Mouse (Mus musculus) telencephalon, adult 2 months (tissue): ENCODE data around the gene Ttc6.

Experiments
- DNase-seq: peaks from one replicate; pipeline ENCODE4 v3.0.0-alpha.2; 2011; ENCODE audit warnings: low read depth, low spot score

The Ttc6 gene

GRCm38 (mm10) chr12:57545371-57546241 is 18.3 kb upstream of the Ttc6 start:
- no peak for DNase-seq

- DNase-seq = no peak
Measured at GRCm38 (mm10) chr12:57546415-57547201, 17.3 kb upstream of the Ttc6 start, which contains the start of gene Foxa1. TSS of gene Foxa1 (minus strand) at chr12:57546916.

- no peak for DNase-seq
Measured at GRCm38 (mm10) chr12:57547890-57548289, 16.0 kb upstream of the Ttc6 start.

GRCm38 (mm10) chr12:57548352-57548980 is 15.4 kb upstream of the Ttc6 start:
- DNase-seq = no peak

DNA sequence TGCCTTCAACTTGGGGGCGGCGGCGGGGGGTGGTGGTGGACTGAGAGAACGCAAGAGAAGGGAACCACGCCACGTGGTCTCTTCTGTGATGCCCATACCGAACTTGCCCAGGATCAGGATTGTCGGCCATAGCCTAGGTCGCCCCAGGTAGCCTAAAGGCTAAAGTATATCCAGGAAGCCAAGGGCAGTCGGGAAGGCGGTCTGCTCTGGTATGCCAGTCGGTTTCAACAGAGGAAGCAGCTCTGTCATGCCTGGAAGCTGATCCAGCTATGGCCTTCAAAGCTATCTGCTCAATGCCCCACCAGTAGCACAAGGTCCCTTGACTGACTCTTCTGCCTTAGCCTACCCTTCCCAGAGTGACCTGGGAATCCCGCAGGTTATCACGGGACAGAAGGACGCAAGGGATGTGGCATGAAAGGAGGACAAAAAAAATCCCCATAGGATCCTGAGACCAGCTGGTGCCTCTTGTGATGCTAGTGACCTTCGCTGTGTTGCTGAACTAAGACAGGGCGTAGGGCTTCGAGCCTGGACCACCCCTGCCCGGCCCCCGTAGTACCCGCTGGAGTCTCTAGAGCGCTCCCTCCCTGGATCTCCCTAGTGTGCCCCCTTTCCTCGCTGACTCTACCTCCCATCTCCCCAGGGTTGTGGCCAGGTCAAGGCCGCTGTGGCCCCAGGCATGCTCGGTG is 14.8 kb upstream of the Ttc6 start:
- DNase-seq = no peak

GRCm38 (mm10) chr12:57549667-57550160 is 14.2 kb upstream of the Ttc6 start:
- no peak for DNase-seq

DNA sequence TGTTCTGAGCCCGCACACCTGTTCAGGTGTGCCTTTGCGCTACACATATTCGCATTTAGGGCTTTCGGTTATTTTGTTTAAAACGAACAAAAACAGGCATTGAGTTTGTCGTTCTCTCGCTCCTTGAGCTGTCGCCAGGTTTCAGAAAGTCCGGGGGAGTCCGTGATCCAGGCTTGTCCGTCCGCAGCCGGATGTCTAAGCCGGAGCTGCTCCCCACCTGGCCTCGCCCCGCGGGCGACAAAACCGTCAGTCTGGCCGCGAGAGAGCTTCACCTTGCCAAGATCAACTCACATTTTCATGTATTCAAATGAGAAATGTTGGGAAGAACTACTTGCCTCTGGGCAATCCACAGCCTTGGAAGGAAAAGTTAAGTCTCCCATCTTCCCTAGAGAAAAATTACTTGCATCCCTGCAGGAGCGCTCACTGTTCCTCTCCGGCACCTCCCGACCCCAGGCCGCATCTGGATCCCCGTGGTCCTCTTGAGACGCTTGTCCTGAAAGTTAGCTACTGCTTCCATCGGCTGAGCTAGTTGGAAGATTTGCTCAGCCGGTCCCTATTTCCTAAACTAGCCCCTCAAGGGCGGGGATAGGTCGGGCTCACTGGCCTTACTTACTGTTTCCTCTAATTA is 13.6 kb upstream of the Ttc6 start:
- no peak for DNase-seq

- DNase-seq = no peak
Measured at GRCm38 (mm10) chr12:57550881-57551280, 13.0 kb upstream of the Ttc6 start.

GRCm38 (mm10) chr12:57552286-57552685 is 11.6 kb upstream of the Ttc6 start:
- no peak for DNase-seq

- no peak for DNase-seq
Measured at GRCm38 (mm10) chr12:57554091-57554490, 9.8 kb upstream of the Ttc6 start.

GRCm38 (mm10) chr12:57571773-57572172 is 7.9 kb downstream of the Ttc6 start:
- no peak for DNase-seq

- DNase-seq = no peak
Measured at GRCm38 (mm10) chr12:57572415-57572814, 8.5 kb downstream of the Ttc6 start.

DNA sequence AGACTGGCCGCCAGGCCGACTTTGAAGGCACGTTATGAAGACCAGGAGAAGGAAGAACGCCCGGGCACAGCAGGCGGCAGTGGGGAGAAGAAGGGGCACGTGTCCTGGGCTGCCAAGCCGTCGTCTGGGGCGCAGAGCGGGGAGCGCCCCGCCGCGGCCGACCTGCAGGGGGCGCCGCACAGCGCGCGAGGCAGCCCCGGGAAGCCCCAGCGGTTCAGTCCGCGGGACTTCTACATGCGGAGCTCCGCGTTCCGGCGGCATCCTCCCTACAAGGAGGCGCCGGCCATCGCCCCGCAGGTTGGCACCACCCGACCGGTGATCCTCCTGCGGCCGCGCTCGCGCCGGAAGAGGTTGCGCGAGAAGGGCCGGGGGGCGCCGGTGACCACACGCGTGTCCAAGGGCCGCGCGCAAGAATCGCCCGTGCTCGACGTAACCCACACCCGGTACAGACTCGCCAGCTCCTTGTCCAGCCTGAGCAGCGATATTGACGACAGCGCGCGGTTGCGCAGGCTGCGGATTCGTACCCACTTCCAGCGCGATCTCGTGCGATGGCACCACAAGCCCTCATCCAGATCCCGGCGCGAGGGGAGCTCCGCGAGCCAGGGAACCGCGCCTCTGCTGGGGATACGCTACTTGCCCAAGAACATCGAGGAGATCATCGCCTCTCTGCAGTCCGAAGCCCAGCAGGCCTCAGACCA is 12.2 kb downstream of the Ttc6 start:
- DNase-seq = no peak

- no peak for DNase-seq
Measured at GRCm38 (mm10) chr12:57607624-57608023, 43.7 kb downstream of the Ttc6 start.

DNA sequence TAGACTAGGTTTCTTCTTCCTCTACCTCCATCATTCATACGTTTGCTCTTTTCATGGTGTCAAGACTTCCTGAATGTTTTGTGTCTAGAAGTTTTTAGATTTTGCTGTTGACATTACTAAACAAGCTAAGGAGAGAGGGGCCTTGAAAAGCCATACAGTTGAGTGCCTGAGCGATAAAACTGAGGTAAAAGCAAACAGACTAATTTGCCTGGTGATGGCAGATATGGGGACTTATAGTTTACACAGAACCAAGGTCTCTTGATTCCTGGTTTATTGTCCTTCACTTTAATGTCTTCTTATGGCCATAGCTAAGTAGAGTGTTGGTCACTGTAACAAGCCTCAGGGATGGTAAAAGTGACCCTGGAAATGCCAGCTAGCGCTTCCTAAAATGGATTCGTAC is 51.2 kb downstream of the Ttc6 start:
- DNase-seq = no peak

- DNase-seq = no peak
Measured at GRCm38 (mm10) chr12:57622030-57622429, 58.1 kb downstream of the Ttc6 start.

DNA sequence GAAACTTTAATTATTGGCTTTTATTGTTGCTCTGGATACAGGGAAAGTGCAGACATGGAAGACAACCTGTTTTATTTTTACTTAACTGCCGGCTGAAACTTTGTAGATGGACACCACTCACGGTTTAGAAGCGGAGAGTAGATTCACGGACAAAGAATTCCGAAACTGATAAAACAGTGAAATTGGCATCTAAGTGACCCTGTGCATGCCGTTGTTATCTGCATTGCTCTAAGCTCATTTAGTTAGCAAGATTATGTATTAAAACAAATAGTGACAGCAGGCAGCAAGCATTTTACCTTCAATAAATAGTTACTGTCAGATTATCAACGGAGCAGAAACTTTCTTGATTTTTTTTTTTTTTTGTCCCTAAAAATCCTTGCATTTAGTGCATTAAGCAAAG is 59.4 kb downstream of the Ttc6 start:
- no peak for DNase-seq

DNA sequence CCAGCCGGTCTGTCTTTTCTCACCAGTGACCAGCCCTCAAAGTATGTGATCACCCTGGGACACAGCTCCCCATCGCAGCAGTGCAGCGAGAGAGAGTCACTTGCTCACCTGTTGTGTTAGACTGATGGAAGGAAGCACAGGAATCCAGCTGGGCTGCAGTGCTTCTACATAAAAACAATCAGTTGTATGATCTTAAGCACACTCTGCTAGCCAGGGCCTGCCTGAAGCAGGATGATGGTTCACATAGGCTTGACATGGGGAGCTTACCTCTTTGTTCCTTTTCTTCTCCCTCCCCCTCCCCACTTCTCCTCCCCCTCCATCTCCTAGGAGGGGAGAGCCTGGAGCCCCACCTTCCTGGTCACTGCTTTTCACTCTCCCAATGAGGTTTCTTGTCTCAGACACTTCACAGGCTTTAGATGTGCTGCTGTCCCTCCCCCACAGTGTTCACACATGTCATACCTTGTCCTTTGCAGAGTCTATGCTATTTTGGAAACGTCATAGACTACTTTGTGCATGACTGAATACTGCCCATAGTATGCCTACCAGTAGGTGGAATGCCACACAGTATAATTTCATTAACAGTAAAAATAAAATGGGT is 60.2 kb downstream of the Ttc6 start:
- DNase-seq = no peak

GRCm38 (mm10) chr12:57650011-57650410 is 86.1 kb downstream of the Ttc6 start:
- no peak for DNase-seq

DNA sequence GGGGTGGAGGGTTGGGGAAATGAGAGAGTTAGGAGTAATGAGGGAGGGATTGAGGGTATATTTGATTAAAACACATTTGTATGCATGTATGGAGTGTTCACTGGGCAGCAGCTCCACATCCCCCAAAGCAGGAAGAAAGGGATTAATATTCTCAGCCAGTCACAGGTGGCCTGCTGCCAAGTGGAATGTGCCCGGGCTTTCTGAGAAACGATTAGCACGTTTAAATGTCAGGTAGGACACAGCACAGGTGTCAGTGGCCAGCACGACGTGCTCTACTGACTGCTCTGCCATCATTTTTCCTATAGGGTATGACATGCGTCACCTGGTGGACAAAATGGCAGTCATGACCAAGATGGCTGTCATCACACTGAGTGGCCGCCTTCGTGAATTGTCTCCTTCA is 86.8 kb downstream of the Ttc6 start:
- no peak for DNase-seq
